Mouse (Mus musculus) midbrain, embryonic 10.5 days (tissue): ENCODE data around the gene Khdrbs1. TPM values are rescaled to one million over a fixed set of nuclear protein-coding genes. Genes with fewer than 3 reads are reported as not detected.

Source experiments
- microRNA-seq: library from miRNA; unstranded; fragments of <30 nt; microRNA quantifications from one replicate; pipeline ENCODE4, GENCODE M21; 2017
- polyA plus RNA-seq: library from polyadenylated mRNA; unstranded; fragments of >200 nt; fragmentation: Nextera tagmentation; extraction: Ambion mirVana; gene quantifications from 2 replicates; pipeline ENCODE4 v1.2.1, GENCODE M21; 2016

The Khdrbs1 gene
- polyA plus RNA-seq, 1 experiment from 2014 or later, result 152 TPM

Small RNAs within 50 kb of the gene (microRNA-seq; reads per million reads assigned to microRNA genes)
- gene Gm28017 (not detected), gene Mir7016 (1.2 reads per million)

Other genes with a start within 250 kb of the Khdrbs1 start
- 1,603 and 1,647 TPM in 2 replicates for gene Marcksl1, start 228.7 kb downstream of the Khdrbs1 start, polyA plus RNA-seq
- gene Hdac1, start 199.6 kb downstream of the Khdrbs1 start, polyA plus RNA-seq, result 276 and 278 TPM in 2 replicates
- gene Lck, start 168.7 kb downstream of the Khdrbs1 start, polyA plus RNA-seq, result 4.7 and 7.2 TPM in 2 replicates
- gene Fam167b, start 163.8 kb downstream of the Khdrbs1 start, polyA plus RNA-seq, result 0.50 and 1.5 TPM in 2 replicates
- 261 and 293 TPM in 2 replicates for gene Eif3i, start 141.7 kb downstream of the Khdrbs1 start, polyA plus RNA-seq
- 226 and 231 TPM in 2 replicates for gene Tmem234, start 141.6 kb downstream of the Khdrbs1 start, polyA plus RNA-seq
- 2.1 and 2.9 TPM in 2 replicates for gene Dcdc2b, start 128.0 kb downstream of the Khdrbs1 start, polyA plus RNA-seq
- gene Iqcc, start 123.2 kb downstream of the Khdrbs1 start, polyA plus RNA-seq, result 30.6 and 32.8 TPM in 2 replicates
- gene Ccdc28b, start 118.4 kb downstream of the Khdrbs1 start, polyA plus RNA-seq, result 58.6 and 74.5 TPM in 2 replicates
- gene Txlna, start 101.2 kb downstream of the Khdrbs1 start, polyA plus RNA-seq, result 104 and 107 TPM in 2 replicates
- 14.7 and 16.0 TPM in 2 replicates for gene Kpna6, start 69.5 kb downstream of the Khdrbs1 start, polyA plus RNA-seq
- 15.1 and 17.4 TPM in 2 replicates for gene Tmem39b, start 45.5 kb downstream of the Khdrbs1 start, polyA plus RNA-seq
- gene Ptp4a2, start 68.9 kb upstream of the Khdrbs1 start, polyA plus RNA-seq, result 307 and 309 TPM in 2 replicates
- gene Spocd1, start 186.9 kb upstream of the Khdrbs1 start, polyA plus RNA-seq, result not detected in 2 replicates
- gene Adgrb2, start 242.6 kb upstream of the Khdrbs1 start, polyA plus RNA-seq, result 1.6 and 2.0 TPM in 2 replicates